Mouse (Mus musculus): ENCODE results near the gene Ushbp1. TPM values are rescaled to one million over a fixed set of nuclear protein-coding genes. Genes with fewer than 3 reads are reported as not detected.

Ushbp1 gene
- polyA plus RNA-seq, 1 experiment from 2014 or later, result 3.0 TPM

GRCm38 (mm10) chr8:71369040-71369718 is 26.4 kb downstream of the Ushbp1 start:
- H3K9ac ChIP-seq (ENCODE audit: low read depth, low read length), result no peak overlapping the region
- ATAC-seq (replicated peaks; ENCODE audit: insufficient number of reproducible peaks, low FRiP score, low TSS enrichment), result no peak
- H3K9me3 ChIP-seq (replicated peaks; ENCODE audit: control insufficient read depth, low read length), result no peaks in the 10 kb centered on the region
- no peak overlapping the region; the same call in 1 of the 2 replicates for H3K4me3 ChIP-seq (ENCODE audit: low read depth, low read length)
- H3K36me3 ChIP-seq (ENCODE audit: control insufficient read depth, insufficient read depth, low read length), result peaks cover 12% of the 10 kb centered on the region
- peak overlapping the region; percentile 22; the same call in 1 of the 2 replicates for H3K27ac ChIP-seq (ENCODE audit: low read depth, low read length)
- 90% methylated on average over 10 of the region's 10 CpGs for WGBS (ENCODE audit: insufficient replicate concordance)
- peaks cover 15% of the 10 kb centered on the region for H3K4me1 ChIP-seq (ENCODE audit: control insufficient read depth, insufficient read depth, low read length)
- no peak overlapping the region for H3K4me2 ChIP-seq
- H3K27me3 ChIP-seq (ENCODE audit: control insufficient read depth, insufficient read depth, low read length), result no peaks in the 10 kb centered on the region

GRCm38 (mm10) chr8:71368366-71368765 is 27.2 kb downstream of the Ushbp1 start:
- Histone ChIP-seq H3K4me3 (ENCODE audit: low read depth, low read length) (no peak overlapping the region), H3K4me1 (ENCODE audit: control insufficient read depth, insufficient read depth, low read length) (peaks cover 15% of the 10 kb centered on the region), H3K27me3 (ENCODE audit: control insufficient read depth, insufficient read depth, low read length) (no peaks in the 10 kb centered on the region), H3K27ac (ENCODE audit: low read depth, low read length) (peak overlapping the region; percentile 88; the same call in 1 of the 2 replicates), H3K36me3 (ENCODE audit: control insufficient read depth, insufficient read depth, low read length) (peaks cover 6% of the 10 kb centered on the region; the same call in 1 of the 2 replicates), H3K9ac (ENCODE audit: low read depth, low read length) (no peak overlapping the region; the same call in 1 of the 2 replicates), H3K9me3 (replicated peaks; ENCODE audit: control insufficient read depth, low read length) (no peaks in the 10 kb centered on the region), H3K4me2 (peak overlapping the region; percentile 63; the same call in 1 of the 2 replicates)
- no peak for ATAC-seq (replicated peaks; ENCODE audit: insufficient number of reproducible peaks, low FRiP score, low TSS enrichment)

- no peaks in the 10 kb centered on the region for H3K27me3 ChIP-seq (ENCODE audit: control insufficient read depth, insufficient read depth, low read length)
Measured at GRCm38 (mm10) chr8:71367529-71368176, 27.9 kb downstream of the Ushbp1 start.

GRCm38 (mm10) chr8:71366771-71367528 is 28.7 kb downstream of the Ushbp1 start, which contains the start of gene Use1:
Use1 (plus strand) TSS chr8:71366848.
- no peaks in the 10 kb centered on the region for H3K27me3 ChIP-seq (ENCODE audit: control insufficient read depth, insufficient read depth, low read length)
- peak within 1 kb of the TSS; percentile 63 for H3K4me2 ChIP-seq

More at GRCm38 (mm10) chr8:71367529-71368176, 27.9 kb downstream of the Ushbp1 start:
- no peaks in the 10 kb centered on the region for H3K9me3 ChIP-seq (replicated peaks; ENCODE audit: control insufficient read depth, low read length)
- WGBS (ENCODE audit: insufficient replicate concordance), result 44% methylated on average over 17 of the region's 17 CpGs
- peak overlapping the region; percentile 88 for H3K27ac ChIP-seq (ENCODE audit: low read depth, low read length)
- peak overlapping the region; percentile 63 for H3K4me2 ChIP-seq
- H3K9ac ChIP-seq (ENCODE audit: low read depth, low read length), result peak overlapping the region; percentile 76
- H3K4me3 ChIP-seq (ENCODE audit: low read depth, low read length), result peak overlapping the region; percentile 62
- peaks cover 6% of the 10 kb centered on the region; the same call in 1 of the 2 replicates for H3K36me3 ChIP-seq (ENCODE audit: control insufficient read depth, insufficient read depth, low read length)
- no peak for ATAC-seq (replicated peaks; ENCODE audit: insufficient number of reproducible peaks, low FRiP score, low TSS enrichment)
- H3K4me1 ChIP-seq (ENCODE audit: control insufficient read depth, insufficient read depth, low read length), result peaks cover 15% of the 10 kb centered on the region

GRCm38 (mm10) chr8:71358026-71358425 is 37.6 kb downstream of the Ushbp1 start:
- no peak overlapping the region for H3K4me3 ChIP-seq (ENCODE audit: low read depth, low read length)
- no peaks in the 10 kb centered on the region for H3K9me3 ChIP-seq (replicated peaks; ENCODE audit: control insufficient read depth, low read length)
- WGBS (ENCODE audit: insufficient replicate concordance), result 81% methylated on average over 3 of the region's 3 CpGs
- no peak overlapping the region for H3K9ac ChIP-seq (ENCODE audit: low read depth, low read length)
- H3K4me1 ChIP-seq (ENCODE audit: control insufficient read depth, insufficient read depth, low read length), result no peaks in the 10 kb centered on the region
- no peak for ATAC-seq (replicated peaks; ENCODE audit: insufficient number of reproducible peaks, low FRiP score, low TSS enrichment)
- H3K27me3 ChIP-seq (ENCODE audit: control insufficient read depth, insufficient read depth, low read length), result no peaks in the 10 kb centered on the region
- H3K4me2 ChIP-seq, result no peak overlapping the region
- H3K36me3 ChIP-seq (ENCODE audit: control insufficient read depth, insufficient read depth, low read length), result peaks cover 38% of the 10 kb centered on the region
- no peak overlapping the region for H3K27ac ChIP-seq (ENCODE audit: low read depth, low read length)

More at GRCm38 (mm10) chr8:71366771-71367528, 28.7 kb downstream of the Ushbp1 start, which contains the start of gene Use1:
- peak; percentile 82 for ATAC-seq (replicated peaks; ENCODE audit: insufficient number of reproducible peaks, low FRiP score, low TSS enrichment)
- peak within 1 kb of the TSS; percentile 62 for H3K4me3 ChIP-seq (ENCODE audit: low read depth, low read length)
- peaks cover 6% of the 10 kb centered on the region; the same call in 1 of the 2 replicates for H3K36me3 ChIP-seq (ENCODE audit: control insufficient read depth, insufficient read depth, low read length)
- peaks cover 15% of the 10 kb centered on the region for H3K4me1 ChIP-seq (ENCODE audit: control insufficient read depth, insufficient read depth, low read length)
- no peaks in the 10 kb centered on the region for H3K9me3 ChIP-seq (replicated peaks; ENCODE audit: control insufficient read depth, low read length)
- H3K9ac ChIP-seq (ENCODE audit: low read depth, low read length), result peak within 1 kb of the TSS; percentile 76
- WGBS (ENCODE audit: insufficient replicate concordance), result under 1% methylated on average over 56 of the region's 56 CpGs
- peak within 1 kb of the TSS; percentile 88 for H3K27ac ChIP-seq (ENCODE audit: low read depth, low read length)

GRCm38 (mm10) chr8:71351520-71351919 is 44.1 kb downstream of the Ushbp1 start:
- Histone ChIP-seq H3K4me3 (ENCODE audit: low read depth, low read length) (no peak overlapping the region), H3K4me1 (ENCODE audit: control insufficient read depth, insufficient read depth, low read length) (no peaks in the 10 kb centered on the region), H3K9me3 (replicated peaks; ENCODE audit: control insufficient read depth, low read length) (no peaks in the 10 kb centered on the region), H3K9ac (ENCODE audit: low read depth, low read length) (no peak overlapping the region), H3K4me2 (no peak overlapping the region), H3K27ac (ENCODE audit: low read depth, low read length) (no peak overlapping the region), H3K36me3 (ENCODE audit: control insufficient read depth, insufficient read depth, low read length) (peaks cover 49% of the 10 kb centered on the region), H3K27me3 (ENCODE audit: control insufficient read depth, insufficient read depth, low read length) (no peaks in the 10 kb centered on the region)
- WGBS (ENCODE audit: insufficient replicate concordance), result 90% methylated on average over 1 of the region's 1 CpGs
- ATAC-seq (replicated peaks; ENCODE audit: insufficient number of reproducible peaks, low FRiP score, low TSS enrichment), result no peak

GRCm38 (mm10) chr8:71351117-71351516 is 44.5 kb downstream of the Ushbp1 start:
- H3K36me3 ChIP-seq (ENCODE audit: control insufficient read depth, insufficient read depth, low read length), result peaks cover 49% of the 10 kb centered on the region
- H3K4me2 ChIP-seq, result no peak overlapping the region
- H3K4me1 ChIP-seq (ENCODE audit: control insufficient read depth, insufficient read depth, low read length), result no peaks in the 10 kb centered on the region
- WGBS (ENCODE audit: insufficient replicate concordance), result 49% methylated on average over 3 of the region's 3 CpGs
- no peaks in the 10 kb centered on the region for H3K27me3 ChIP-seq (ENCODE audit: control insufficient read depth, insufficient read depth, low read length)
- no peak overlapping the region for H3K9ac ChIP-seq (ENCODE audit: low read depth, low read length)
- H3K9me3 ChIP-seq (replicated peaks; ENCODE audit: control insufficient read depth, low read length), result no peaks in the 10 kb centered on the region
- ATAC-seq (replicated peaks; ENCODE audit: insufficient number of reproducible peaks, low FRiP score, low TSS enrichment), result no peak
- H3K4me3 ChIP-seq (ENCODE audit: low read depth, low read length), result no peak overlapping the region
- H3K27ac ChIP-seq (ENCODE audit: low read depth, low read length), result no peak overlapping the region

GRCm38 (mm10) chr8:71346581-71346980 is 49.0 kb downstream of the Ushbp1 start:
- ATAC-seq (replicated peaks; ENCODE audit: insufficient number of reproducible peaks, low FRiP score, low TSS enrichment), result no peak
- Histone ChIP-seq H3K27me3 (ENCODE audit: control insufficient read depth, insufficient read depth, low read length) (no peaks in the 10 kb centered on the region), H3K4me1 (ENCODE audit: control insufficient read depth, insufficient read depth, low read length) (no peaks in the 10 kb centered on the region), H3K9me3 (replicated peaks; ENCODE audit: control insufficient read depth, low read length) (no peaks in the 10 kb centered on the region), H3K36me3 (ENCODE audit: control insufficient read depth, insufficient read depth, low read length) (peaks cover 44% of the 10 kb centered on the region), H3K4me3 (ENCODE audit: low read depth, low read length) (no peak overlapping the region), H3K9ac (ENCODE audit: low read depth, low read length) (no peak overlapping the region), H3K27ac (ENCODE audit: low read depth, low read length) (no peak overlapping the region), H3K4me2 (no peak overlapping the region)
- 88% methylated on average over 1 of the region's 1 CpGs for WGBS (ENCODE audit: insufficient replicate concordance)

Measured in heart, embryonic 11.5 days (tissue).